Mouse (Mus musculus): ENCODE measurements around the gene Oprm1.

GRCm38 (mm10) chr10:6873917-6874316 lies 115.6 kb downstream of the Oprm1 start:
- no peak for TF ChIP-seq CTCF (IDR thresholded peaks at IDR 0.05; ENCODE audit: low read depth, low read length)
- no peak for TF ChIP-seq GATA1 (IDR thresholded peaks at IDR 0.05; ENCODE audit: borderline replicate concordance, low read length)
- TF ChIP-seq TAL1 (conservative IDR thresholded peaks at IDR 0.05; ENCODE audit: low read depth, low read length) = no peak
- TF ChIP-seq POLR2AphosphoS5 (IDR thresholded peaks at IDR 0.05; ENCODE audit: insufficient replicate concordance, low read depth, low read length) = no peak

Measured in G1E (cell line).